10 mouse cellular contexts compared by ENCODE assay signal in genomic region chr5:36293109-36293900, GRCm38 (mm10).
A peak's percentile ranks its signal among the peaks of the same experiment; 100 is the strongest.
DNase-seq lines count a peak whose midpoint lies in the region; ATAC-seq lines count a peak whose summit lies in the region.
"Had no signal": no experiment of that assay in that cellular context is flagged by ENCODE, and none has a peak within 500 bp of the region (broad histone marks: within the 10 kb centered on the region; RNA-seq: fewer than 3 reads in every experiment).

No protein-coding gene starts in this region.

- no peak overlapping the region for H3K9ac ChIP-seq in embryonic facial prominence, embryonic 12.5 days
- H3K9ac ChIP-seq in kidney, embryonic 15.5 days: no peak overlapping the region
- H3K9ac ChIP-seq in lung, embryonic 16.5 days (ENCODE audit: low read length): no peak overlapping the region

- H3K4me1 ChIP-seq in embryonic facial prominence, embryonic 12.5 days: peaks cover 19% of the 10 kb centered on the region
- peaks cover 33% of the 10 kb centered on the region for H3K4me1 ChIP-seq in kidney, embryonic 15.5 days
- H3K4me1 ChIP-seq in lung, embryonic 16.5 days (replicated peaks; ENCODE audit: control insufficient read depth, insufficient read depth, low read length): peaks cover 16% of the 10 kb centered on the region

- 0 out of 2 replicates have a peak overlapping the region, but pooled peaks have one; percentile 9 for H3K4me2 ChIP-seq in embryonic facial prominence, embryonic 12.5 days (replicated peaks)
- no peak overlapping the region for H3K4me2 ChIP-seq in kidney, embryonic 15.5 days
- no peak overlapping the region for H3K4me2 ChIP-seq in lung, embryonic 16.5 days (ENCODE audit: low read depth, low read length)

- intact Hi-C loops in gastrocnemius, postnatal 36 days (cut with DNase I): no loop called here

- H3K27me3 ChIP-seq in embryonic facial prominence, embryonic 12.5 days: no peaks in the 10 kb centered on the region
- no peaks in the 10 kb centered on the region for H3K27me3 ChIP-seq in kidney, embryonic 15.5 days
- H3K27me3 ChIP-seq in lung, embryonic 16.5 days (ENCODE audit: control insufficient read depth, insufficient read depth, low read depth, low read length): no peaks in the 10 kb centered on the region

- no peak overlapping the region for H3K4me3 ChIP-seq in embryonic facial prominence, embryonic 12.5 days
- no peak overlapping the region for H3K4me3 ChIP-seq in kidney, embryonic 15.5 days (replicated peaks)
- no peak overlapping the region for H3K4me3 ChIP-seq in lung, embryonic 16.5 days (ENCODE audit: low read length)
- H3K4me3 ChIP-seq: erythroblast, embryonic 14.5 days had no signal

- no peak overlapping the region for H3K27ac ChIP-seq in embryonic facial prominence, embryonic 12.5 days
- peak overlapping the region; percentile 29; the same call in 1 of the 2 replicates for H3K27ac ChIP-seq in kidney, embryonic 15.5 days
- H3K27ac ChIP-seq in lung, embryonic 16.5 days (ENCODE audit: low read length): peak overlapping the region; percentile 46

- 47% methylated on average over 11 of the region's 11 CpGs for WGBS in embryonic facial prominence, embryonic 12.5 days
- 33% methylated on average over 11 of the region's 11 CpGs for WGBS in kidney, embryonic 15.5 days
- 39% methylated on average over 11 of the region's 11 CpGs for whole genome bisulfite sequencing in lung, embryonic 16.5 days

- peak; percentile 20 for DNase-seq in gastrocnemius, postnatal 25 days
- DNase-seq in gastrocnemius, postnatal 4 days (ENCODE audit: low spot score in 2 of 2): no peak
- DNase-seq in cerebellum, adult 9-11 months: no peak
- no peak for DNase-seq in frontal cortex, postnatal 10 days (ENCODE audit: low spot score in 2 of 2)
- no peak for DNase-seq in gastrocnemius, postnatal 36 days

- no peaks in the 10 kb centered on the region for H3K36me3 ChIP-seq in embryonic facial prominence, embryonic 12.5 days
- no peaks in the 10 kb centered on the region for H3K36me3 ChIP-seq in kidney, embryonic 15.5 days
- H3K36me3 ChIP-seq in lung, embryonic 16.5 days (ENCODE audit: control insufficient read depth, insufficient read depth, low read length): no peaks in the 10 kb centered on the region

- ATAC-seq in embryonic facial prominence, embryonic 12.5 days (ENCODE audit: insufficient number of reproducible peaks, insufficient read depth, low FRiP score, low TSS enrichment): no peak; the same call in 1 of the 2 replicates
- ATAC-seq in kidney, embryonic 15.5 days (replicated peaks; ENCODE audit: low FRiP score): peak; percentile 59; the same call in 1 of the 2 replicates
- peak; percentile 59 for ATAC-seq in lung, embryonic 16.5 days (ENCODE audit: low read depth)
- ATAC-seq: intestine, embryonic 16.5 days had no signal

- no peaks in the 10 kb centered on the region for H3K9me3 ChIP-seq in embryonic facial prominence, embryonic 12.5 days
- no peaks in the 10 kb centered on the region for H3K9me3 ChIP-seq in kidney, embryonic 15.5 days (replicated peaks)
- no peaks in the 10 kb centered on the region for H3K9me3 ChIP-seq in lung, embryonic 16.5 days (ENCODE audit: control insufficient read depth, low read length)
